Mouse (Mus musculus): Measurements from ENCODE around the gene Hmg20a. TPM values are rescaled to one million over a fixed set of nuclear protein-coding genes. Genes with fewer than 3 reads are reported as not detected.

Hmg20a gene
- polyA plus RNA-seq, 1 experiment from 2014 or later = 38.1 TPM

GRCm38 (mm10) chr9:56506931-56507681, 88.7 kb downstream of the Hmg20a start:
- peak overlapping the region; percentile 53 for H3K4me3 ChIP-seq (ENCODE audit: low read length)
- 0 out of 2 replicates have a peak, but pooled peaks have one; percentile 26 for ATAC-seq
- no peaks in the 10 kb centered on the region for H3K36me3 ChIP-seq (ENCODE audit: control insufficient read depth, insufficient read depth, low read length)
- H3K9me3 ChIP-seq (ENCODE audit: control insufficient read depth, low read length) = no peaks in the 10 kb centered on the region
- peaks cover 29% of the 10 kb centered on the region for H3K4me1 ChIP-seq (ENCODE audit: control insufficient read depth, insufficient read depth, low read length)
- no peaks in the 10 kb centered on the region for H3K27me3 ChIP-seq (replicated peaks; ENCODE audit: control insufficient read depth, insufficient read depth, low read length)
- H3K27ac ChIP-seq (ENCODE audit: low read length) = peak overlapping the region; percentile 93
- peak overlapping the region; percentile 95 for H3K4me2 ChIP-seq (ENCODE audit: low read depth, low read length)
- peak overlapping the region; percentile 75 for H3K9ac ChIP-seq (ENCODE audit: low read depth, low read length)
- 7% methylated on average over 25 of the region's 25 CpGs for WGBS

DNA sequence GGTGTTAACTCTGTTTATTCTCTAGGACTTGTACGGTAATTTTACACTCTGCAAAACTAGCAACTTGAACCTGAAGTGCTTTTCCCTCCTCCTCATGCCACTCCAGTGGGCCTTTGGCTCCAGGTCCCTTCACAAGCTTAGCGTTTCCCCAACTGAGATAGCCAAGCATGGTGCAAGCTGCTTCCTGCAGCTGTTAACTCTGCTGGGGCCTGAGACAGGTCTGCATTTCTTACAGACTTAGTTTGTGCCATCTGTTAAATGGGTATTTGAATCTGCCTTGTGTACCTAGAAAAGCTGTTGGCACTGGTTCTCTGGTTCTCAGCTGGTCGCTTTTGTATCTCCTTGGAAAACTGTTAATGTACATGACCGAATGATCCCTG, 89.3 kb downstream of the Hmg20a start:
- no peaks in the 10 kb centered on the region for H3K9me3 ChIP-seq (ENCODE audit: control insufficient read depth, low read length)
- peak overlapping the region; percentile 53 for H3K4me3 ChIP-seq (ENCODE audit: low read length)
- ATAC-seq = no peak
- H3K4me2 ChIP-seq (ENCODE audit: low read depth, low read length) = peak overlapping the region; percentile 95
- no peaks in the 10 kb centered on the region for H3K27me3 ChIP-seq (replicated peaks; ENCODE audit: control insufficient read depth, insufficient read depth, low read length)
- peaks cover 24% of the 10 kb centered on the region for H3K4me1 ChIP-seq (ENCODE audit: control insufficient read depth, insufficient read depth, low read length)
- no peaks in the 10 kb centered on the region for H3K36me3 ChIP-seq (ENCODE audit: control insufficient read depth, insufficient read depth, low read length)
- H3K9ac ChIP-seq (ENCODE audit: low read depth, low read length) = 0 out of 2 replicates have a peak overlapping the region, but pooled peaks have one; percentile 49
- H3K27ac ChIP-seq (ENCODE audit: low read length) = peak overlapping the region; percentile 93; the same call in 1 of the 2 replicates
- WGBS = 48% methylated on average over 4 of the region's 4 CpGs

GRCm38 (mm10) chr9:56508835-56509451, 90.5 kb downstream of the Hmg20a start:
- H3K27ac ChIP-seq (ENCODE audit: low read length) = 0 out of 2 replicates have a peak overlapping the region, but pooled peaks have one; percentile 21
- ATAC-seq = no peak
- H3K4me3 ChIP-seq (ENCODE audit: low read length) = no peak overlapping the region
- H3K9ac ChIP-seq (ENCODE audit: low read depth, low read length) = no peak overlapping the region
- H3K36me3 ChIP-seq (ENCODE audit: control insufficient read depth, insufficient read depth, low read length) = no peaks in the 10 kb centered on the region
- WGBS = 56% methylated on average over 11 of the region's 11 CpGs
- H3K27me3 ChIP-seq (replicated peaks; ENCODE audit: control insufficient read depth, insufficient read depth, low read length) = no peaks in the 10 kb centered on the region
- peaks cover 16% of the 10 kb centered on the region for H3K4me1 ChIP-seq (ENCODE audit: control insufficient read depth, insufficient read depth, low read length)
- H3K4me2 ChIP-seq (ENCODE audit: low read depth, low read length) = no peak overlapping the region
- H3K9me3 ChIP-seq (ENCODE audit: control insufficient read depth, low read length) = no peaks in the 10 kb centered on the region

GRCm38 (mm10) chr9:56510281-56510680, 91.9 kb downstream of the Hmg20a start:
- ATAC-seq = no peak
- 86% methylated on average over 2 of the region's 2 CpGs for WGBS
- Histone ChIP-seq H3K27me3 (replicated peaks; ENCODE audit: control insufficient read depth, insufficient read depth, low read length) (no peaks in the 10 kb centered on the region), H3K36me3 (ENCODE audit: control insufficient read depth, insufficient read depth, low read length) (no peaks in the 10 kb centered on the region), H3K4me1 (ENCODE audit: control insufficient read depth, insufficient read depth, low read length) (peaks cover 8% of the 10 kb centered on the region), H3K9ac (ENCODE audit: low read depth, low read length) (no peak overlapping the region), H3K27ac (ENCODE audit: low read length) (no peak overlapping the region), H3K9me3 (ENCODE audit: control insufficient read depth, low read length) (no peaks in the 10 kb centered on the region), H3K4me3 (ENCODE audit: low read length) (no peak overlapping the region), H3K4me2 (ENCODE audit: low read depth, low read length) (no peak overlapping the region)

GRCm38 (mm10) chr9:56512486-56512885, 94.1 kb downstream of the Hmg20a start:
- Histone ChIP-seq H3K27me3 (replicated peaks; ENCODE audit: control insufficient read depth, insufficient read depth, low read length) (no peaks in the 10 kb centered on the region), H3K4me3 (ENCODE audit: low read length) (no peak overlapping the region), H3K27ac (ENCODE audit: low read length) (no peak overlapping the region), H3K36me3 (ENCODE audit: control insufficient read depth, insufficient read depth, low read length) (no peaks in the 10 kb centered on the region), H3K4me2 (ENCODE audit: low read depth, low read length) (no peak overlapping the region), H3K4me1 (ENCODE audit: control insufficient read depth, insufficient read depth, low read length) (0 out of 2 replicates have a peak, but pooled peaks cover 3% of the 10 kb centered on the region), H3K9ac (ENCODE audit: low read depth, low read length) (no peak overlapping the region), H3K9me3 (ENCODE audit: control insufficient read depth, low read length) (no peaks in the 10 kb centered on the region)
- WGBS = 86% methylated on average over 4 of the region's 4 CpGs
- ATAC-seq = no peak

GRCm38 (mm10) chr9:56515110-56515509, 96.7 kb downstream of the Hmg20a start:
- H3K27me3 ChIP-seq (replicated peaks; ENCODE audit: control insufficient read depth, insufficient read depth, low read length) = 0 out of 2 replicates have a peak, but pooled peaks cover under 1% of the 10 kb centered on the region
- ATAC-seq = no peak
- H3K4me3 ChIP-seq (ENCODE audit: low read length) = no peak overlapping the region
- H3K9me3 ChIP-seq (ENCODE audit: control insufficient read depth, low read length) = no peaks in the 10 kb centered on the region
- H3K4me1 ChIP-seq (ENCODE audit: control insufficient read depth, insufficient read depth, low read length) = no peaks in the 10 kb centered on the region
- H3K27ac ChIP-seq (ENCODE audit: low read length) = no peak overlapping the region
- no peak overlapping the region for H3K4me2 ChIP-seq (ENCODE audit: low read depth, low read length)
- no peaks in the 10 kb centered on the region for H3K36me3 ChIP-seq (ENCODE audit: control insufficient read depth, insufficient read depth, low read length)
- no peak overlapping the region for H3K9ac ChIP-seq (ENCODE audit: low read depth, low read length)
- 84% methylated on average over 5 of the region's 5 CpGs for WGBS

DNA sequence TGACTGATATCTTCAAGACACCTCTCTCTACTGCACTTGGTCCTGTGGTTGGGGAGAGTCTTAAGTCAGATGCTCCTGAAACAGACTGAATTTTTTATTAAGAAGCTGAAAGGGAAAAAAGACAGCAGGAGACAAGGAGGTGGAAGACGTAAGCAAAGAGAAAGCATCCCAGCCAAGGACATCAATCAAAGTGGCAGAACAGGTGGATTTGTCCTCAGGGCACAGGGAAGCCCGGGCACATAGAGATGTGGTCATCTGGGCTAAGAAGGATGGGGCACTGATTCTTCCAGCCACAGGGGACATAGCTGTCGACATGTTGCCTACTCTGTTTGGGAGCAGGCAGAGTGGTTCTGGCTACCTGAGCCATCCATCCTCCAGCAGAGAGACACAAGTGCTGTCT, 97.8 kb downstream of the Hmg20a start:
- no peak overlapping the region for H3K4me2 ChIP-seq (ENCODE audit: low read depth, low read length)
- H3K9me3 ChIP-seq (ENCODE audit: control insufficient read depth, low read length) = no peaks in the 10 kb centered on the region
- H3K36me3 ChIP-seq (ENCODE audit: control insufficient read depth, insufficient read depth, low read length) = no peaks in the 10 kb centered on the region
- WGBS = 45% methylated on average over 3 of the region's 3 CpGs
- 0 out of 2 replicates have a peak, but pooled peaks cover 2% of the 10 kb centered on the region for H3K27me3 ChIP-seq (replicated peaks; ENCODE audit: control insufficient read depth, insufficient read depth, low read length)
- H3K9ac ChIP-seq (ENCODE audit: low read depth, low read length) = no peak overlapping the region
- no peak overlapping the region for H3K27ac ChIP-seq (ENCODE audit: low read length)
- no peak for ATAC-seq
- no peak overlapping the region for H3K4me3 ChIP-seq (ENCODE audit: low read length)
- H3K4me1 ChIP-seq (ENCODE audit: control insufficient read depth, insufficient read depth, low read length) = no peaks in the 10 kb centered on the region

DNA sequence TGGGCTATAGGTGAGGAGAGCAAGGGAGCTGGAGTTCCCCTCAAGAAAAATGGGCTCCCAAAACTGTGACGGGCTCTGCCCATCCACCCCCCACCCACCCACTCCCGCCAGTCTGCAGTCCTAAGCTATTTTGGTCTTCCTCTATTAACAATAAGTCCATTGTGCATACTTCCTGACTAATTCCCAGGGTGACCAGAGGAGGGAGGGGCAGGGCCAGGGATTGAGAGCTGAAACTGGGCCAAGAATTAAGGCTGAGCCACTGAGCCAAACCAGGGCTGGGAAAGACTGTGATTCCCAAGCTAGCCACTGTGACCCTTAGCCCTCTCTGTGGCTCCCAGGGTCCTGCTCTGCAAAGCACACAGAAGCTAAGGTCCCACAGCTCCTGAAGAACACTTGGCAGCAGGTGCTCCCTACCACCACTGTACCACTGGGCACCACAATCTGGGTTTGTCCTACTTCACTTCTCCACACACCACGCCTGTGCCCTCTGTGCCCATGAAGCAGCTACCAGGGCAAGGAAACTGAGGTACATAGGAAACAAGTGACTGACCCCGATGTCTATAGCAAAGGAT, 98.4 kb downstream of the Hmg20a start:
- peak; percentile 62 for ATAC-seq
- no peak overlapping the region for H3K4me2 ChIP-seq (ENCODE audit: low read depth, low read length)
- 0 out of 2 replicates have a peak, but pooled peaks cover 2% of the 10 kb centered on the region for H3K27me3 ChIP-seq (replicated peaks; ENCODE audit: control insufficient read depth, insufficient read depth, low read length)
- H3K9me3 ChIP-seq (ENCODE audit: control insufficient read depth, low read length) = no peaks in the 10 kb centered on the region
- no peak overlapping the region for H3K9ac ChIP-seq (ENCODE audit: low read depth, low read length)
- H3K27ac ChIP-seq (ENCODE audit: low read length) = no peak overlapping the region
- H3K36me3 ChIP-seq (ENCODE audit: control insufficient read depth, insufficient read depth, low read length) = no peaks in the 10 kb centered on the region
- H3K4me3 ChIP-seq (ENCODE audit: low read length) = no peak overlapping the region
- WGBS = 78% methylated on average over 4 of the region's 4 CpGs
- no peaks in the 10 kb centered on the region for H3K4me1 ChIP-seq (ENCODE audit: control insufficient read depth, insufficient read depth, low read length)

DNA sequence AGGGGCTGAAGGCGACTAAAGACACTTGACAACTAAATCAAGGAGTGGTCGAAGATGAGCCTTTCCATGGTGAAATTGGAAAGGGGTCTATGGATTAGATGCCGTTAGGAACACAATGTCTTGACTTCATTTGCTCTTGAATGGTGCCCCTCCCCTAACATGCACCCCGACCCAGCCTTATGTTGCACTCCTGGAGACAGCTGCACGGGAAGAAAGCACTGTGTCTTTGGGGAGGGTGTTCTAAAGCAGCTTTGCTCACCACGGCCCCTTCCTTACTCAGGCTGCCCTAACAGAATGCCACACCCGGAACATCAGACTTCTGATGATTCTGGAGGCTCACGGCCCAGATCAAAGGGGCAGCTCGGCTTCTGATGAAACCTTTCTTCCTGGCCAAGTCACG, 103.9 kb downstream of the Hmg20a start:
- ATAC-seq = no peak
- no peak overlapping the region for H3K9ac ChIP-seq (ENCODE audit: low read depth, low read length)

More for the DNA sequence above, 103.9 kb downstream of the Hmg20a start:
- WGBS = 54% methylated on average over 10 of the region's 10 CpGs
- Histone ChIP-seq H3K27ac (ENCODE audit: low read length) (no peak overlapping the region), H3K9me3 (ENCODE audit: control insufficient read depth, low read length) (no peaks in the 10 kb centered on the region), H3K27me3 (replicated peaks; ENCODE audit: control insufficient read depth, insufficient read depth, low read length) (0 out of 2 replicates have a peak, but pooled peaks cover 2% of the 10 kb centered on the region), H3K4me3 (ENCODE audit: low read length) (no peak overlapping the region), H3K4me2 (ENCODE audit: low read depth, low read length) (no peak overlapping the region), H3K36me3 (ENCODE audit: control insufficient read depth, insufficient read depth, low read length) (no peaks in the 10 kb centered on the region), H3K4me1 (ENCODE audit: control insufficient read depth, insufficient read depth, low read length) (no peaks in the 10 kb centered on the region)
